Mouse (Mus musculus): Measurements from ENCODE around the gene Ttll9.

Gene Ttll9

GRCm38 (mm10) chr2:152941776-152942175 lies 20.5 kb upstream of the Ttll9 start:
- DNase-seq (ENCODE audit: extremely low spot score, low spot score): no peak

GRCm38 (mm10) chr2:152942898-152943515 lies 19.3 kb upstream of the Ttll9 start:
- peak; percentile 57 for DNase-seq (ENCODE audit: extremely low spot score, low spot score)

DNA sequence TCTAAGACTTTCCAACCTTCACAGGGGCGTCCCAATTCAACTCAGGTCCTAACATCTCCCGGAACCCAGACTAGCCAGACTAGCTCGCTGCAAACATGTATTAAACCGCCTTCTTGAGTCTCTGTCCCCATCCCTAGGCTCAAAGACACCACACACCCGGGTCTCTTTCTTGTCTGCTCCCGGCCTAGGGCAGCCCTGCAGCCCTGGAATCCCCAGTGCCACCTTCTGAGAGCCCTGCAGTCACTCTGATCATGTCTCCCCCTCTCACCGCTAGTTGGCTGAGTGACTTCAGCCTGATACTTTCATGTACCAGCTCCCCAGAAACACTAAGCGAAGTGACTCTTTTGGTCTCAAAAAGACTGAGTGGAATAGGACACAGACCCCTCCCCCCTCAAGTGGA lies 18.7 kb upstream of the Ttll9 start:
- peak; percentile 37 for DNase-seq (ENCODE audit: extremely low spot score, low spot score)

DNA sequence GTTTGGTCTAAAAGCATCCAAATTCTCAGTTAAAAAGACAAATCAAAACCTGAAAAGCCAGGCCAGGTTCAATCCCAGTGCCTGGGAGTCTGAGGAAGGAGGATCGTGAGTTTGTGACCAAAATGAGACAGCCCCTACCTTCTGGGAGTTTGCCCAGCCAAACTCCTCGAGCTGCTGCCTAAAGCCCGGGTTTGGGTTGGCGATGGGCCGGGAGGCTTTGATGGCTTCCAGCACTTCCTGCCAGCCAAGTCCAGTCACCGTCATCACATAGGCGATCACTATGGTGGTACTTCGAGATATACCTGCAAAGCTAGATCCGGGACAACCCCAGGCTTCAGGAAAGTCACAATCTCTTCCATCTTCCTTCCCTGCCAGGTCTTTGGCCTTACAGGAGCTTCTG lies 18.3 kb upstream of the Ttll9 start:
- DNase-seq (ENCODE audit: extremely low spot score, low spot score): no peak

GRCm38 (mm10) chr2:152947098-152947497 lies 15.2 kb upstream of the Ttll9 start:
- no peak for DNase-seq (ENCODE audit: extremely low spot score, low spot score)

DNA sequence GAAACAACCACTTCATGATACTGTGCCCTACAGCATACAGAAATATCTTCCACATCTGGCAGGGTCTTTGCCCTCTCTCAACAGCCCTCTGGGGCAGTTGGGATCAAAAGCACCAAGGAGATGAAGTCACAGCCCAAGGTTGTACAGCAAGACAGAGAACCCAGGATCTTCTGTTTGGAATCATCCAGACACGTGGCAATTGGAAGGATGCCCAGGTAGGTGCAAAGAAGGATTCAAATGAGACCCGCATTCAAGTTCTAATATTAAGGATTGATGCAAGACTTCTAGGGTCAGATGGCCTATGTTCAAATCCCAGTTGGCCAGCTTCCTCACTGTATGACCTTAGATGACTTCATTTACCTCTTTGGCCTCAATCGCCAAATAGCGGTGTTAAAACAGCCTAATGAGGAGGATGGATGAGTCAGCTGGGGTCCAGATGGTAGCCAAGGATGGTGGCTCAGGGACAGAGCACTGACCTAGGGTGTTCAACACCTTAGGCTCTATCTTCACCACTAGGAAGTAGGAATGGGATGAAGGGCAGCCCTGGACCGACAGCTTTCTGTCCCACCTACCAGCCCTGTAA lies 13.8 kb upstream of the Ttll9 start:
- no peak for DNase-seq (ENCODE audit: extremely low spot score, low spot score)

DNA sequence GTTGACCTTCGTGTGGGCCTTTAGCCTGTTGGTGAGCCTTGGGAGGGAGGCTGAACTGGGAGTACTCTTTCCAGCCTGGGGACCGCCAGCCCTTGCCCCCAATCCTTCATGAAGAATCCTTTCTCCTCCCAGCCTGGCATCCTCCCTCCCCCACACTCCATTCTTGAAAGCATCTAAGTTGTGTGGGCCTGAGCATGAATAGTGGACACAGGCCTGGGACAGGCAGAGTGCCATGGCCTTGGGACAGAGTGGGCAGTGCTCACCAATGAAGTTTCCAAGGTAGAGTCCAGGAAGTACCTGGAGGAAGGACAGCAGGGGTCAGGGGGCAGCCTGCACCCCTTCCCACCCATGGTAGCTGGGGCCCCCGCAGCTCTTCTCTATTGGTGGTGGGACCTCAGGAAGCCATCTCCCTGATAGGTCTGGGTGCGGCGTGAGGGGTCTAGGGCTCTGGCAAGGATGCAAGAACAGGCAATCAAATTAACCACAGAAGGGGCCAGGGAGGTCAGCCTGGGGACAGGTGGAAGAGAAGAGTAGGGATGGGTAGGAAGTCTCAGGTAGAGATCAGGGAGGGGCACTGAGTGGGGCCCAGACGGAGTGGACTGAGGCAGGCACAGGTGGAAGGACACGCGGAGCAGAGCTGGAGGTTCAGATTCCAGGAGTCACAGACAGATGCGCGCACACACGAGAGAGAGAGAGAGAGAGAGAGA lies 11.8 kb upstream of the Ttll9 start:
- DNase-seq (ENCODE audit: extremely low spot score, low spot score): no peak

DNA sequence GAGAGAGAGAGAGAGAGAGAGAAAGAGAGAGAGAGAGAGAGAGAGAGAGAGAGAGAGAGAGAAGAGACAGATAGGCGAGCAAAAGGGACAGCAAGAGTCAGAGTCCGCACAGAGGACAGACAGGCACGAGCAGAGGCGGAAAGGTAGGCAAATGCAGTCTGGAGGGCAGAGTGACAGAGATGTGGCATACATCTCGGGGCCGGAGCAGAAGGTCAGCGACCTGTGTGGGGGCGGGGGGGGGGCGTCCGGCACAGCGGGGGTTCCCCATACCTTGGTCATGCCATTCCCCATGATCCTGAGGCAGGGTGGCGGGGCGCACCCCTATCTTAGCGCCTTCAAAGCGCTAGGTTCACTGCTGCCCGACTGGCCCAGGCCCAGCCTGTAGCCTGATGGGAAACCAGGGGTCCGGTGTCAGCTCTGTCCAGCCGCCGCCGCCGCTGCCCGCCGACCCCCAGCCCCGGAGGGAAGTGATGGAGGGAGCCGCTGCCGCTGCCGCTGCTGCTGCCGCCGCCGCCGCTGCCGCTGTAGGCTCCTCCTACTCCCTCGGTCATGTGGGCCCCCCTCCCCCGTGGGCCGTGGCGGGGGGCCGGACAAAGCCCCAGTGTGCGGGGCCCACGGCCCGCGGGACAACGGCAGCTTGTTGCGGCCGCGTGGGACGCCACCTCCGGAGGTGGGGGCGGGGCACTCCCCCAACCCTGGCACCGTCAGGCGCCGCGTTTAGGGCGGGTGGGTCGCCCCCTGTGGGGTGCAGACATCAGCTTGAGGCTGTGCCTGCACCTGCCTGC lies 11.0 kb upstream of the Ttll9 start, which contains the start of gene Dusp15:
TSS of gene Dusp15 (minus strand) at position 634 of the 785 bp plus-strand sequence.
- peak; percentile 73 for DNase-seq (ENCODE audit: extremely low spot score, low spot score)

- no peak for DNase-seq (ENCODE audit: extremely low spot score, low spot score)
These were observed 10.2 kb upstream of the Ttll9 start for GRCm38 (mm10) chr2:152951850-152952720.

DNA sequence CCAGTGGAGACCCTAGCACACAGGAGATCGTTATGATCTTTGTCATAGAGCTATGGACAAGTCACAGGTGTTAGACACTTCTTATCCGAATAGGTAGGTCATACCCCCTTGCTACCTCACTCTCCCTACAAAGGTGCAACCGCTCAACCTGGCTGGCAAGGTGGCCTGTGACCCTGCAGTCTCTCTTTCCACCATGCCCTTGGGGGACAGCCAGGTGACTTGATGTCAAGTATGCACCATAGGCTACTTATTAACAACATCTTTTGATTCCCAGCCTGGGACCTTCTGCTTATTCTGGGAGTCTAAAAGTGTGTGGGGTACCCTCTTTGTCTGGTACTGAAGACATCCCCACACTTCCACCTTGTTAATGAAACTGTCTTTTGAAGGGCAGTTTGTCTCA lies 4.2 kb upstream of the Ttll9 start:
- DNase-seq (ENCODE audit: extremely low spot score, low spot score): no peak

DNA sequence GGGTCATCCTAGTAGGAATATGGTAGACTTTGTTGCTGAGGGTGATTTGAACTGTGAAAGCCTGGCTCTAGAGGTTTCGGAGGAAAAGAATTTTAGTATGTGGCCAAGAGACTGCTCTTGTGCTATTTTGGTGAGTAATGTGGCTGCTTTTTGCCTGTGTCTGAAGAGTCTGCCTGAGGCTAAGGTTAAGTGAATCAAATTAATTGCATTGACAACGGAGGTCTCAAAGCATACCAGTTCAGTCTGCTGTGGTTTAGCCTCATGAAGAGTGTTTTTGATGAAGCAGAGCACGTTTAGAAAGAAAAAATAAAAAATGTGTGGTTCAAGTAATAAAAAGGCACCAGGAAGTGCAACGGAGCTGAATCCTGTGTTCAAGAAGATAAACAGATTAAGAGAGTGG lies 3.3 kb downstream of the Ttll9 start:
- no peak for DNase-seq (ENCODE audit: extremely low spot score, low spot score)

DNA sequence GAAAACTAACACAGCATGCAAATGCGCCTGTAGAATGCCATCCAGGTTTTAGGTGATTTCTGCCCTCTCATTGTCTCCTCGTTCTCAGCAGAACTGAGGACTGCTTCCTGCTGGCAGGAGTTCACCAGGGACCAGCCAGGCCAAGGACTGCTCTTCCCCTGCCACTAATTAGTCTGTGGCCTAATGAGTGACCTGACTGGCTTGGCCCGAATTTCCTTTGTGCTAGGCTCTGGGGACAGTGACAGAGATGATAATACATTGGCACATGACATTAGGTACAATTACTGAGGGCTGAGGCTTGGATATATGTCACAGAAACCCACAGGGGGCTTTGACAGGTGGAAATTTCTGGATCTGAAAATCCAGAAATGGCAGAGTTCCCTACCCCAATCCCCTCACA lies 14.7 kb downstream of the Ttll9 start:
- DNase-seq (ENCODE audit: extremely low spot score, low spot score): no peak

- DNase-seq (ENCODE audit: extremely low spot score, low spot score): no peak
These were observed 23.3 kb downstream of the Ttll9 start for GRCm38 (mm10) chr2:152985582-152985981.

- DNase-seq (ENCODE audit: extremely low spot score, low spot score): no peak
These were observed 29.2 kb downstream of the Ttll9 start for GRCm38 (mm10) chr2:152991529-152991928.

GRCm38 (mm10) chr2:152997046-152997445 lies 34.8 kb downstream of the Ttll9 start:
- DNase-seq (ENCODE audit: extremely low spot score, low spot score): no peak

- no peak for DNase-seq (ENCODE audit: extremely low spot score, low spot score)
These were observed 40.4 kb downstream of the Ttll9 start for GRCm38 (mm10) chr2:153002492-153003248.

DNA sequence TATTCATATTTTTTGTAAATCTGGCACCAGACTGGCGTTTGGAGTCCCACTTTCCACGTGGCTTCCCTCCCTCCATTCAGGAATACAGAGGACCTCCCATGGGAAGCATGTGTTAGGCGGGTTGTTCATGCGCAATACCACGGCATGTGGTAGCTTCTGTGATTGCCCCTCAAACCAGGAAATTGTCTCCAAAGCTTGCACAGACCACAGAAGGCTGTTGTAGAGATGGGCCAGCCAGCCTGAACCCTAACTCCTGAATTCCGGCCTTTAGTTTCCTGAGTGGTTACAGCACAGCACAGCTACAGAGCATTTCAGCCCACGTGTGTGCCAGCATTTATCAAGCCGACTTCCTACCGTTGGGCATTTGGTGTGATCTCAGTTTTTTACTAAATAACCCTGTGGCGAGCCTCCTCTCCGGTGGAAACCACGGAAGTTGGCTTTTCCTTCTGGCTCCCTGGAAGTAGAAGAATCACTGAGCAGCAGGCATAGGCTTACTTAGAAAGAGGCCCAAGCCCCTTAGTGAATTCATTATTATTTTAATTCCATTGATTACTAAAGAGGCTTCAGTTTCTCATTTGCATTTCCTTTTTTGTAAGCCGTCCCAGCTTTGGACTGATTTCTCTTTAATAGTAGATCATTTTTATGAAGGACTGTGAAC lies 41.5 kb downstream of the Ttll9 start:
- no peak for DNase-seq (ENCODE audit: extremely low spot score, low spot score)

- no peak for DNase-seq (ENCODE audit: extremely low spot score, low spot score)
These were observed 43.7 kb downstream of the Ttll9 start for GRCm38 (mm10) chr2:153005981-153006380.

DNA sequence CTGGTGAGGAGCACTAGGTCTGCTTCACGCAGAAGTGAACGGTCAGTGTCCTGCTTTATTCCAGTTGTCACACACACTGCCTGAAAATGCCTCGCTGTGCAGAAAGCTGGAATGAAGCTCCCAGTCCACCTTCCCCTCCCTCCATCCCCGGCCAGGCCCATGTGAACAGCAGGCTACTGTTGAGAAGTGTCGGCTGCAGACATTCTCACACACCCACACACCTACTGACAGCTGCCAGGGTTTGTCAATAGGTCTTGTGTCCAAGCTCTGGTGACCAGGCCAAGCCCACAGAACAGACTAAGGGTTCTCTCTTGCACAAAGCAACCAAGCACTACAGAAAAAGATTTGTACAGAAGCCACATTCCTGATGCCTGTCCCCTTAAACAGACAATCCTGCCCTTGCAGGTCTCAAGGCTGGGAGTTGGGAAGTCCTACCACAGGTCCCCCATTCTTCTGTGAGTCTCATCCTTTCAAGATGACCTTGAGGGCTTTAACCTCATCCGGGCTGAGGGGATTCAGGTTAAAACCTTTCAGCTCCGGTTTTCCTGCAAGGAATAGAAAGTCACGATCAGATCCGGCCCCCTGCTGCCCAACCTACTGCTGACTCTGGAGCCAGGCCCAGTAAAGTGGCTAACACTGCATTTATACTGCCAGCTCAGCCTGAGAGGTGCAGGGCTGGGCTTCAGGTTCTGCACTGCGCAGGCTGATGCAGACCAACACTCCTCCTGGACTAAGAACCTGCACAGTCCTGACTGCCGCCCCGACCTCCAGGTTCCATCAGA lies 47.1 kb downstream of the Ttll9 start:
- DNase-seq (ENCODE audit: extremely low spot score, low spot score): no peak
